Mouse (Mus musculus) stomach, embryonic 16.5 days (tissue): ENCODE measurements at regions not wholly inside any gene's neighbourhood (a gene's known extent, or its start where the extent isn't known, plus 50 kb on each side); places are given as distances from the start of the nearest gene placed in this dataset.

ENCODE experiments used
- ATAC-seq: fragments of 200-750 bp; cut with Nextera tagmentation; 2 replicates; pipeline ENCODE4 v1.8.0; 2017; ENCODE audit warnings: moderate number of reproducible peaks, moderate TSS enrichment; ENCODE audit not compliant: insufficient read depth, low FRiP score
- H3K27ac ChIP-seq: fragments of 300-500 bp; sonication (generic); 2 replicates; pipeline ENCODE4 v1.5.1; 2014; ENCODE audit warnings: low read length
- H3K27me3 ChIP-seq: fragments of 300-500 bp; sonication (generic); 2 replicates; pipeline ENCODE4 v1.6.1; 2014; ENCODE audit warnings: low read length, control low read depth, mixed read lengths; ENCODE audit not compliant: control insufficient read depth, insufficient read depth
- H3K36me3 ChIP-seq: fragments of 300-500 bp; sonication (generic); 2 replicates; pipeline ENCODE4 v1.6.1; 2014; ENCODE audit warnings: low read length; ENCODE audit not compliant: control insufficient read depth, insufficient read depth
- H3K4me1 ChIP-seq: fragments of 300-500 bp; sonication (generic); 2 replicates; pipeline ENCODE4 v1.6.1; 2014; ENCODE audit warnings: low read length, control low read depth, mixed read lengths; ENCODE audit not compliant: control insufficient read depth, insufficient read depth
- H3K4me2 ChIP-seq: fragments of 300-500 bp; sonication (generic); 2 replicates; pipeline ENCODE4 v1.6.1; 2014; ENCODE audit warnings: low read depth, low read length, mixed read lengths
- H3K4me3 ChIP-seq: fragments of 300-500 bp; sonication (generic); replicated peaks from 2 replicates; pipeline ENCODE4 v1.5.1; 2014; ENCODE audit warnings: mild to moderate bottlenecking, low read length
- H3K9ac ChIP-seq: fragments of 300-500 bp; sonication (generic); 2 replicates; pipeline ENCODE4 v1.6.1; 2014; ENCODE audit warnings: low read length
- H3K9me3 ChIP-seq: fragments of 300-500 bp; sonication (generic); replicated peaks from 2 replicates; pipeline ENCODE4 v1.6.1; 2016; ENCODE audit warnings: low read length, control low read depth; ENCODE audit not compliant: control insufficient read depth
- WGBS: fragments of 180-500 bp; shearing (Covaris S2); extraction: QIAGEN DNeasy Blood & Tissue Kit; methylation state at CpG from one replicate; pipeline ENCODE4 v1.1.7; 2014; 5-methylcytosine and 5-hydroxymethylcytosine counted together

DNA sequence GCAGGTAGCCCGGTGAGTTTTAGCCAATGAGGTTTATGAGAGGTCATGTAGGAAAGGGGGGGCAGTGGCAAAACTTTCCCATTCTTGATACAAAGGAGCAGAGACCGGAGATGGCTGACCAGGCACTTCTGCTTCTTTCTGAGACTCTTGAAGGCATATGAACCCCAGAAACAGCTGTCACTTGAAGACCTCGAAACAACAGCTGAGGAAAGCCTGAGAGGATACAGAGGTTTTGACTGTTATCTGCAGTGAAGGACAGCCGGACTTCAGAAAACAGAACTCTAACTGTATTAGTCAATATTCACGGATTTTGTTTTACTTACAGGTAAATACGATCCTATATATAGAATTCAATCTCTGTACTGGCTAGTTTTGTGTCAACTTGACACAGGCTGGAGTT is 50.0 kb upstream of the Tiparp start:
- Histone ChIP-seq H3K27me3 (no peaks in the 10 kb centered on the region), H3K9ac (no peak overlapping the region), H3K9me3 (no peaks in the 10 kb centered on the region), H3K4me1 (peaks cover 6% of the 10 kb centered on the region; the same call in 1 of the 2 replicates), H3K4me3 (no peak overlapping the region), H3K4me2 (no peak overlapping the region), H3K36me3 (no peaks in the 10 kb centered on the region), H3K27ac (no peak overlapping the region)
- WGBS = 87% methylated on average over 6 of the region's 6 CpGs
- no peak for ATAC-seq

DNA sequence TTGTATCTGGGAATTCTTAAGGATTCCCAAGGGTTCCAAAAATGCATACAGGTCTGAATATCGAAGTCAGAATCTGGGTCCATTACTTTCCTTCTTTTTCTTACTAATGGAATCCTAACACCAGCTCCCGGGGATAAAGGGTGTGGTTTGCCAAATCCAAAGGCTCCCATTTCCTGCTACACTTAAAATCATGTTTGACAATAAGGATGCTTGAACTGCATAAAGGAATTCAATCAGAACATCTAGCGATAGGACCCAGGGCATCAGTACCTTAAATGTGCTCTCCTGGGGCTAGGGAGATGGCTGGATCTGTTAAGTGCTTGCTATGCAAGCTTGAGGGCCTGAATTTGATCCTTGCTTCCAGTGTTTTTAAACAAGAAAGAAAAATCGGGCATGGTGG is 51.1 kb upstream of the Tiparp start:
- H3K27me3 ChIP-seq = no peaks in the 10 kb centered on the region
- no peak overlapping the region for H3K4me2 ChIP-seq
- no peak for ATAC-seq
- H3K9me3 ChIP-seq = no peaks in the 10 kb centered on the region
- no peaks in the 10 kb centered on the region for H3K36me3 ChIP-seq
- WGBS = 56% methylated on average over 4 of the region's 4 CpGs
- no peak overlapping the region for H3K9ac ChIP-seq
- H3K4me1 ChIP-seq = no peaks in the 10 kb centered on the region
- H3K4me3 ChIP-seq = no peak overlapping the region
- no peak overlapping the region for H3K27ac ChIP-seq

- Histone ChIP-seq H3K9ac (no peak overlapping the region), H3K27ac (no peak overlapping the region), H3K27me3 (no peaks in the 10 kb centered on the region), H3K4me3 (no peak overlapping the region), H3K36me3 (no peaks in the 10 kb centered on the region), H3K4me1 (no peaks in the 10 kb centered on the region), H3K4me2 (no peak overlapping the region), H3K9me3 (no peaks in the 10 kb centered on the region)
- WGBS = 86% methylated on average over 19 of the region's 19 CpGs
- ATAC-seq = no peak
Observed at GRCm38 (mm10) chr3:65476091-65476953, 51.9 kb upstream of the Tiparp start.

- H3K4me2 ChIP-seq = no peak overlapping the region
- H3K9ac ChIP-seq = no peak overlapping the region
- H3K4me3 ChIP-seq = no peak overlapping the region
- no peaks in the 10 kb centered on the region for H3K27me3 ChIP-seq
- 64% methylated on average over 7 of the region's 7 CpGs for WGBS
- H3K9me3 ChIP-seq = no peaks in the 10 kb centered on the region
- ATAC-seq = no peak
- no peak overlapping the region for H3K27ac ChIP-seq
- no peaks in the 10 kb centered on the region for H3K36me3 ChIP-seq
- H3K4me1 ChIP-seq = no peaks in the 10 kb centered on the region
Observed at GRCm38 (mm10) chr3:65474585-65474984, 53.6 kb upstream of the Tiparp start.

GRCm38 (mm10) chr3:65471796-65472195 is 56.4 kb upstream of the Tiparp start:
- no peaks in the 10 kb centered on the region for H3K9me3 ChIP-seq
- no peak overlapping the region for H3K27ac ChIP-seq
- H3K4me2 ChIP-seq = no peak overlapping the region
- H3K27me3 ChIP-seq = no peaks in the 10 kb centered on the region
- ATAC-seq = no peak
- no peak overlapping the region for H3K4me3 ChIP-seq
- H3K9ac ChIP-seq = no peak overlapping the region
- 90% methylated on average over 7 of the region's 7 CpGs for WGBS
- H3K36me3 ChIP-seq = no peaks in the 10 kb centered on the region
- no peaks in the 10 kb centered on the region for H3K4me1 ChIP-seq

GRCm38 (mm10) chr3:65469207-65469606 is 59.0 kb upstream of the Tiparp start:
- Histone ChIP-seq H3K36me3 (no peaks in the 10 kb centered on the region), H3K27ac (no peak overlapping the region), H3K9me3 (no peaks in the 10 kb centered on the region), H3K4me1 (no peaks in the 10 kb centered on the region), H3K27me3 (no peaks in the 10 kb centered on the region), H3K4me3 (no peak overlapping the region), H3K9ac (no peak overlapping the region), H3K4me2 (no peak overlapping the region)
- ATAC-seq = peak; percentile 33; the same call in 1 of the 2 replicates
- 60% methylated on average over 4 of the region's 4 CpGs for WGBS

DNA sequence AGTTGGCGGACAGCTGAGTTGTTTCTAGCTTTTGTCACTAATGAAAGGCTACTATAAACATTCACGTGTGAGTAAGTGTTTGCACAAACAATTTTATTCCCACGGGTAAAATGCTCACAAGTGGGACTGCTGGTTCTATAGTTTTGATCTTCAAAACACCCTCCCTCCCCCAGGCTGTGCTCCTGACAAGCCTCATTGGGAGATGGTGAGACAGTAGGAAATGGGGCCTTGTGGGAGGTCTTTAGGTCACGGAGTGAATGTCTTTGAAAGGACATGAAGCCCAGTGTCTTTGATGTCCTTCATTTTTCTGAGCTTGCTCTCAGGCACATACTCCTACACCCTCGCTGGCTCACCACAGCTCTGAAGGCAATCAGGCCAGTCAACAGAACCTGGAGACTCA is 63.4 kb upstream of the Tiparp start:
- Histone ChIP-seq H3K9ac (no peak overlapping the region), H3K4me1 (no peaks in the 10 kb centered on the region), H3K4me2 (no peak overlapping the region), H3K27me3 (no peaks in the 10 kb centered on the region), H3K9me3 (no peaks in the 10 kb centered on the region), H3K4me3 (no peak overlapping the region), H3K36me3 (no peaks in the 10 kb centered on the region), H3K27ac (no peak overlapping the region)
- no peak for ATAC-seq
- 50% methylated on average over 5 of the region's 5 CpGs for WGBS

- Histone ChIP-seq H3K9me3 (no peaks in the 10 kb centered on the region), H3K9ac (no peak overlapping the region), H3K27ac (no peak overlapping the region), H3K27me3 (no peaks in the 10 kb centered on the region), H3K4me1 (no peaks in the 10 kb centered on the region), H3K4me2 (no peak overlapping the region), H3K36me3 (no peaks in the 10 kb centered on the region), H3K4me3 (no peak overlapping the region)
- WGBS = 73% methylated on average over 4 of the region's 4 CpGs
- ATAC-seq = no peak
Observed at GRCm38 (mm10) chr3:65460936-65461335, 67.3 kb upstream of the Tiparp start.

DNA sequence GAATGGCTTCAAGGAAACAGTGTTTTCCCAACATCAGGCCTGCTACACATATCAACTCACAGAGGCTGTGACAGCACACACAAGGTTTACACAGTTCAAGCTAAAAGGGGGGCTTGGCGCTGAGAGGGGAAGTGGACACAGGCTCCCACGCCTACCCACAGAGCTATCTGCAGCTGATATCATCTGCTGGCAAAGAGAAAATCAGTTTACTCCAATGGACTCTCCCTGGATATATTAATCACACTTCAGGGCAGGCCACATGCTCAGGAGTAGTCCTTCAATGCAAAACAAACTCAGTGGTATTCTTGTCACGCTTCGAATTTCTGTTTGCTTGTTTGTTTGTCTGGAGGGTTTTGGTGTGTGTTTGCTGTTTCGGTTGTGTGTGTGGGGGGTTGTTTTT is 67.3 kb upstream of the Ssr3 start:
- no peaks in the 10 kb centered on the region for H3K27me3 ChIP-seq
- no peak overlapping the region for H3K27ac ChIP-seq
- H3K4me3 ChIP-seq = no peak overlapping the region
- ATAC-seq = no peak
- H3K4me1 ChIP-seq = peaks cover 8% of the 10 kb centered on the region
- H3K9me3 ChIP-seq = no peaks in the 10 kb centered on the region
- 54% methylated on average over 5 of the region's 5 CpGs for WGBS
- no peak overlapping the region for H3K9ac ChIP-seq
- H3K4me2 ChIP-seq = no peak overlapping the region
- H3K36me3 ChIP-seq = no peaks in the 10 kb centered on the region
